Mouse (Mus musculus) hindbrain, embryonic 10.5 days (tissue): ENCODE measurements around the gene Rap1gap. TPM values are rescaled to one million over a fixed set of nuclear protein-coding genes. Genes with fewer than 3 reads are reported as not detected.

Experiments
- DNase-seq: peaks from one replicate; pipeline ENCODE4 v3.0.0-alpha.2; 2017; ENCODE audit warnings: low spot score
- H3K27ac ChIP-seq: fragments of 300-500 bp; sonication (generic); 2 replicates; pipeline ENCODE4 v1.5.1; 2016; ENCODE audit warnings: mild to moderate bottlenecking, moderate library complexity
- H3K27me3 ChIP-seq: fragments of 300-500 bp; sonication (generic); 2 replicates; pipeline ENCODE4 v1.6.1; 2016; ENCODE audit warnings: mild to moderate bottlenecking; ENCODE audit not compliant: poor library complexity, insufficient read depth, severe bottlenecking
- H3K36me3 ChIP-seq: fragments of 300-500 bp; sonication (generic); 2 replicates; pipeline ENCODE4 v1.6.1; 2016; ENCODE audit warnings: mild to moderate bottlenecking, moderate library complexity
- H3K4me1 ChIP-seq: fragments of 300-500 bp; sonication (generic); replicated peaks from 2 replicates; pipeline ENCODE4 v1.6.1; 2016; ENCODE audit warnings: mild to moderate bottlenecking
- H3K4me3 ChIP-seq: fragments of 300-500 bp; sonication (generic); 2 replicates; pipeline ENCODE4 v1.5.1; 2016; ENCODE audit warnings: mild to moderate bottlenecking, moderate library complexity
- H3K9me3 ChIP-seq: fragments of 300-500 bp; sonication (generic); 2 replicates; pipeline ENCODE4 v1.6.1; 2016; ENCODE audit warnings: mild to moderate bottlenecking, moderate library complexity
- WGBS: fragments of 180-500 bp; shearing (Covaris S2); methylation state at CpG from one replicate; pipeline ENCODE4 v1.1.7; 2016; 5-methylcytosine and 5-hydroxymethylcytosine counted together
- polyA plus RNA-seq: library from polyadenylated mRNA; unstranded; fragments of >200 nt; fragmentation: Nextera tagmentation; extraction: Ambion mirVana; gene quantifications from 2 replicates; pipeline ENCODE4 v1.2.1, GENCODE M21; 2016

The Rap1gap gene
- polyA plus RNA-seq, 1 experiment from 2014 or later, result 13.4 TPM

DNA sequence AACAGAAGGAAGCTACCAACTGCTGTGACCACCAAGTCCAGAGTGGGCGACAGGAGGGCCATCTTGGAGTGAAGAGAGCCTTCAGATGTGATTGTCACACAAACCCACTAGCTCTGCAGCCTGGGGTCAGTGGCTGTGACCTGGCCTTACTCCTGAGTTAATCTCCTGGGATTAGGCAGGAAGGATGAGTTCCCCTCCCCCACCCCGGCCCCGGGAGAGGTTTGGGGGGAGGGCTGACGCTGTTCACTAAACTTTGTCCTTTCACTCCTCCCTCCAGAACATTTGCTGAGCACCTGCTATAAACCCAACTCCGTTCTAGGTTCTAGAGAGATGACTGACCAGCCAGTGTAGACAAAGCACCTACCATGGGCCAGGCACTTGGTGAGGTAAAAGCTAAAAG lies 101.8 kb downstream of the Rap1gap start:
- Histone ChIP-seq H3K9me3 (no peaks in the 10 kb centered on the region), H3K4me1 (peaks cover 66% of the 10 kb centered on the region), H3K36me3 (no peaks in the 10 kb centered on the region), H3K27ac (peak overlapping the region; percentile 89), H3K27me3 (no peaks in the 10 kb centered on the region), H3K4me3 (no peak overlapping the region)
- no peak for DNase-seq
- 31% methylated on average over 5 of the region's 5 CpGs for WGBS

DNA sequence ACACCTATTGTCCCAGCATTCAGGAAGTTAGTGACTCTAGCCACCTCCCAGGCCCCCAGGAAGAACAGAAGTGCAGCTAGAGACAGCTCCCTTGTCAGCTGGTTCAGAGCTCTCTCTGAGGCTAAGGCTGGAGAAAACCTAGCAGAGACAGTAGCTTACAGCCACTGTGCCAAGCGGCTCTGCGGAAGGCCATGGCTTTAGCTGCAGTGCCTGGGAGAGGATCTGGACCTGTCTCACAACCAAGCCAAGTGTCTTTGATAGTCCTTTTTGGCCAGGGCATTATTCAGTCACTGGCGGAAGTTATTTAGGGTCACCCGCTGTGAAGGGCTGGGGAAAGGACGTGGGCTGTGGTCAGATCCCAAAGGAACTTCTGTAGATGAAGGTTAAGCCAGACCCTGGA lies 103.9 kb downstream of the Rap1gap start:
- Histone ChIP-seq H3K4me1 (peaks cover 69% of the 10 kb centered on the region), H3K9me3 (no peaks in the 10 kb centered on the region), H3K36me3 (no peaks in the 10 kb centered on the region), H3K27me3 (no peaks in the 10 kb centered on the region), H3K4me3 (no peak overlapping the region), H3K27ac (peak overlapping the region; percentile 31; the same call in 1 of the 2 replicates)
- no peak for DNase-seq
- 72% methylated on average over 5 of the region's 5 CpGs for WGBS

DNA sequence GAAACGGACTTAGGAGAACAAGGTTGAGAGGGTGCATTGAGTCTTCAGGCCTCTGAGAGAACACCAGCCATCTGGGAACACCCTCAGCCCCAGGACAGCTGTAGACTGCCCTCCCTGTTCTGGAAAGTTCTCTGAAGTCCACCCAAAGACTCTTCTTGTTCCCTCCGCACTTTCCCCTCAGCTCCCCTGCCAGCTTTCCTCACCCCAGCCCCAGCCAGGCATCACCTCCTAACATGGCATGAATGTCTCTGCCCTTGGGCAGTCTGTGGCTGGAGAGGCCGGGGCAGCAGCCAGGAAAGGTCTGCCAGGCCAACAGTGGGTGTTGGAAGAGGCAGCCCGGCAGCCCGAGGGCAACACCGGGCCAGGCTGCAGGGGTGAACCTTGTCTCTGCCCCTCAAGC lies 104.3 kb downstream of the Rap1gap start:
- WGBS, result 88% methylated on average over 6 of the region's 6 CpGs
- H3K27me3 ChIP-seq, result no peaks in the 10 kb centered on the region
- peaks cover 72% of the 10 kb centered on the region for H3K4me1 ChIP-seq
- H3K36me3 ChIP-seq, result no peaks in the 10 kb centered on the region
- no peak for DNase-seq
- H3K4me3 ChIP-seq, result no peak overlapping the region
- 0 out of 2 replicates have a peak overlapping the region, but pooled peaks have one; percentile 31 for H3K27ac ChIP-seq
- H3K9me3 ChIP-seq, result no peaks in the 10 kb centered on the region

DNA sequence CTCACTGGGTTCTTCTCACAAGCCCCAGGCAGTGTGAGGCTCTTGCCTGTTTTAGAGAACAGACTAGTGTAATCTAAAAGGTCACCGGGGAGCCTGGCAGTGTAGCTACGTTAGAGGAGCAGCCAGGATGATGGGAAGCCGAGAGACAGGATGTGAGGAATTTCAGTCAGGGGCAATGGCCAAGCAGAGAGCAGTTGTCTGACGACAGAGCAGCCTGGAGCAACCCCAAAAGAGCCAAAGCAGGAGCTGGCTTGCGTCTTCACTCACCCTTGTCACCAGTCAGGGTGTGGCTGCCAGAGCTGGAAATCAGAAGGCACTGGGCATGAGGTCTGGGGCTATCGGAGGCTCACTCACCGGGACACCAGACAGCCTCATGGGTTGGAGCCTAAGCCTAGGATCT lies 105.1 kb downstream of the Rap1gap start:
- peaks cover 72% of the 10 kb centered on the region for H3K4me1 ChIP-seq
- H3K4me3 ChIP-seq, result no peak overlapping the region
- no peak for DNase-seq
- H3K27ac ChIP-seq, result peak overlapping the region; percentile 57
- no peaks in the 10 kb centered on the region for H3K9me3 ChIP-seq
- no peaks in the 10 kb centered on the region for H3K27me3 ChIP-seq
- WGBS, result 62% methylated on average over 7 of the region's 7 CpGs
- H3K36me3 ChIP-seq, result no peaks in the 10 kb centered on the region

DNA sequence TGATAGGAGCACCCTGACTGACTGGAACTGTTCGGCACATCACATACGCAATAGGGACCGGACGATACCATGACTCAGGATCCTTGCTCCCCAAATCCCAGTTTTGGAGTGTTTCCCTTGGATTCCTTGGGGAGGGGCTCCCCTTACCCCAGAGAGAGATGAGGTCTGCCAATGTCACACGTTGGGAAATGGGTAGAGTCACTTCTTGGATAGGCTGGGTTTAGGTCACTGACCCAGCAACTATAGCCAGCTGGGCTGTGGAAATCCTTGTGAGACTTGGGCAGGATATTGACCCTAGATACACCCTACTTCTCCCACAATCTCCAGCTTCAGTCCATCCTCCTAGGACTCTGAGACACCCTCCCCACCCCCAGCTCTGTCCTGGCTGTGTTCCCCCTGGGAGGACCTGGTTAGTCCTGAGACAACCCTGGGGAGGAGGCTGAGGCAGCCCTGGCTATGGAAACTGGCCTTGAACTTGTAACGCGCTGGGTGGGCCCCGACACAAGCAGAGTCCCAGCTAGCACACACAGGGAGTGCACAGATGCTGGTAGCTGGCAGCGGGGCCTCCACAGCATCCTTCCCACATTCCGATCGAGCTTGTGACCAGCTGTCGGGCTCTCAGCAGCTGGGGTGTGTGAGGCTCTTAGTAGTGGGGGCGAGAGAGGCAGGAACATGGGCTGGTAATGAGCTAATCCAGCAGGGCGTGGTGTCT lies 106.5 kb downstream of the Rap1gap start:
- no peaks in the 10 kb centered on the region for H3K27me3 ChIP-seq
- WGBS, result 71% methylated on average over 14 of the region's 14 CpGs
- H3K4me1 ChIP-seq, result peaks cover 57% of the 10 kb centered on the region
- H3K4me3 ChIP-seq, result no peak overlapping the region
- H3K9me3 ChIP-seq, result no peaks in the 10 kb centered on the region
- H3K27ac ChIP-seq, result peak overlapping the region; percentile 62
- H3K36me3 ChIP-seq, result no peaks in the 10 kb centered on the region
- DNase-seq, result no peak

DNA sequence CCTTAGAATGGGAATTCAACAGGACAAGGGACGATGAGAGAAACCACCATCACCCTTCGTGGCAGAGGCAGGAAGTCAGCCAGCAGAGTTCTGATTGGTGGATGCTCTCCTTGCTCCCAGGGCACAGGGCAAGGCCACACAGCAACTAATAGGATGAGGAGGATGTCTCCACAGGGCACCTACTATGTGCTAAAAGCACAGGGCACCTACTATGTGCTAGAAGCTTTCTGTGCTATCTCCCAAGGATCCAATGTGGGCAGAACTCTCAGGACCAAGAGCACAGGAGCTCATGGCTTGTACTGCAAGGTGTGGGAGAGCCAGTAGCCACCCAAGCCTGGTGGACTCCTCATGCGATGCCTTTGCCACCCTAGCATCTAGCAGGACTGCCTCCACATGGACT lies 107.2 kb downstream of the Rap1gap start:
- Histone ChIP-seq H3K4me3 (no peak overlapping the region), H3K27me3 (no peaks in the 10 kb centered on the region), H3K36me3 (no peaks in the 10 kb centered on the region), H3K4me1 (peaks cover 50% of the 10 kb centered on the region), H3K27ac (0 out of 2 replicates have a peak overlapping the region, but pooled peaks have one; percentile 13), H3K9me3 (no peaks in the 10 kb centered on the region)
- DNase-seq, result no peak
- 81% methylated on average over 3 of the region's 3 CpGs for WGBS

- Histone ChIP-seq H3K4me3 (no peak overlapping the region), H3K4me1 (peaks cover 46% of the 10 kb centered on the region), H3K36me3 (no peaks in the 10 kb centered on the region), H3K9me3 (no peaks in the 10 kb centered on the region), H3K27me3 (no peaks in the 10 kb centered on the region), H3K27ac (no peak overlapping the region)
- no peak for DNase-seq
- 85% methylated on average over 16 of the region's 16 CpGs for whole genome bisulfite sequencing
These were observed 108.0 kb downstream of the Rap1gap start for GRCm38 (mm10) chr4:137772438-137773056.

GRCm38 (mm10) chr4:137773369-137773899 lies 108.9 kb downstream of the Rap1gap start:
- Histone ChIP-seq H3K36me3 (no peaks in the 10 kb centered on the region), H3K27ac (0 out of 2 replicates have a peak overlapping the region, but pooled peaks have one; percentile 42), H3K27me3 (no peaks in the 10 kb centered on the region), H3K4me3 (no peak overlapping the region), H3K4me1 (peaks cover 41% of the 10 kb centered on the region), H3K9me3 (no peaks in the 10 kb centered on the region)
- DNase-seq, result no peak
- 11% methylated on average over 2 of the region's 2 CpGs for WGBS

DNA sequence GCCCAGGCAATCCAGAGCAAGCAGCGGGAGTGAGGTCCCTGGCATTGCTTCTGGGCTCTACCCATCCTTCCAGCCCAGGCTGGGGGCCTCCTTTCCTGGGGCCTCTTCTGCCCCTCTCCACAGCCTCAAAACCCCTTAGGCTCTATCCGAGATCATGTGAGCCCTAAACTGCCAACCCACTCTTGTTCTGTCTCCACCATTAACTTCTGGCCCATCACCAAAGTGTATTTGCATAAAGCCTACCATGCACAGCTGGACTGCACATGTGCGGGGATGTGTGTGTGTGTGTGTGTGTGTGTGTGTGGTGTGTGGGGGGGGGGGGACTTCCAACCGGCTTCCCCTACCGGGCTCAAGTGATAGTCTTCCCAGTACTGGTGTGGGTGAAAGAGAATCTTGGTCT lies 109.5 kb downstream of the Rap1gap start:
- Histone ChIP-seq H3K36me3 (no peaks in the 10 kb centered on the region), H3K4me1 (peaks cover 35% of the 10 kb centered on the region), H3K27me3 (no peaks in the 10 kb centered on the region), H3K27ac (0 out of 2 replicates have a peak overlapping the region, but pooled peaks have one; percentile 42), H3K9me3 (no peaks in the 10 kb centered on the region), H3K4me3 (no peak overlapping the region)
- 72% methylated on average over 5 of the region's 5 CpGs for WGBS
- DNase-seq, result no peak

DNA sequence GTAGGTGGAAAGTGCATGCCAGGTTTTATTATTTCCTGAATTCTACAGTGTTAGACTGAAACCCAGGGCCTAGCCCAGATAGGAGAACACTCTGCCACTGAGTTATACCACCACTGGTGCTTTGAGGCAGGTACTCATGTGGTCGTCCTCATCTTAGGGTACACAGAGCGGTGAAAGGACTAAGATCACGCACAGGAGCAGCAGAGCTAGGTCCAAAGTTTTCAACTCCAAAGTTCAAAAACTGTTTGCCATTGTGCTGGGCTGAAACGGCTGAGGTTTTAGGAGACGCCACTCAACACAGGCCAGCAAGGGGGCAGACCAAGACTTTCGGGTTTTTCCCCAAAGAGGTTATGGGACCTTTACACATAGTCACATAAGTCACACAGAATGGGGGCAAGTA lies 110.0 kb downstream of the Rap1gap start:
- H3K27me3 ChIP-seq, result no peaks in the 10 kb centered on the region
- H3K4me1 ChIP-seq, result peaks cover 33% of the 10 kb centered on the region
- no peaks in the 10 kb centered on the region for H3K36me3 ChIP-seq
- no peak overlapping the region for H3K4me3 ChIP-seq
- DNase-seq, result no peak
- no peak overlapping the region for H3K27ac ChIP-seq
- no peaks in the 10 kb centered on the region for H3K9me3 ChIP-seq
- 91% methylated on average over 6 of the region's 6 CpGs for WGBS

- no peak overlapping the region for H3K27ac ChIP-seq
- no peaks in the 10 kb centered on the region for H3K27me3 ChIP-seq
- H3K36me3 ChIP-seq, result no peaks in the 10 kb centered on the region
- peaks cover 26% of the 10 kb centered on the region for H3K4me1 ChIP-seq
- no peak overlapping the region for H3K4me3 ChIP-seq
- H3K9me3 ChIP-seq, result no peaks in the 10 kb centered on the region
- DNase-seq, result no peak
- 89% methylated on average over 4 of the region's 4 CpGs for WGBS
These were observed 113.3 kb downstream of the Rap1gap start for GRCm38 (mm10) chr4:137777866-137778265.

DNA sequence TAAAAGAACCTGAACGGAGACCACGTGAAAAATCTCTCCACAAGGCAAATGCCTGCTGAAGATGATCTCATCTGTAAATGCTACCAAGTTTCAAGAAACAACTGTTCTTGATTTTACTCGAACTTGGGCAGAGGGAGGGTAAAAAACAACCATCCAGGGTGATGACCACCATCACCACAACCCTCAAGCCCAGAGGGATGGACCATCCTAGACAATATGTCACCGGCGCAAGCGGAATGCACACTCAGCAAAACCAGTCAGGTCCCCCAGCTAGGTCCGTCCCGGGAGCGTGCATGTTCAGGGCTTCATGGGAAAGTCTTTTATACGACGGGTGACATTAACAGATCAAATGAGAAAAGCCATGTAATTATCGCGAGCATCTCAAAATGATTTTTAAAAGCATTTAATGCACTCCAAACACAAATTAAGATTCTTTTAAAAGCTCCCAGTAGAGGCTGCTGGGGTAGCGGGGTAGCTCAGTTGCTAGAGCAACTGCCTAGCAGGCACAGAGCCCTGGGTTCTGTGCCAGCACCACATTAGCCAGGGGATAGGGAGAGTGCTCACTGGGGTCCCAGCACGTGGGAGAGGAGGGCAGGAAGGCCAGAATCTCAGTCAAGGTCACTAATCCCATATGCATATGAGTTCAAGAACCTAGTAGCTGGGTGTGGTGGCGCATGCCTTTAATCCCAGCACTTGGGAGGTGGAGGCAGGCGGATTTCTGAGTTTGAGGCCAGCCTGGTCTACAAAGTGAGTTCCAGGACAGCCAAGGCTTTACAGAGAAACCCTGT lies 114.1 kb downstream of the Rap1gap start:
- no peaks in the 10 kb centered on the region for H3K9me3 ChIP-seq
- no peaks in the 10 kb centered on the region for H3K27me3 ChIP-seq
- no peak for DNase-seq
- no peak overlapping the region for H3K27ac ChIP-seq
- no peak overlapping the region for H3K4me3 ChIP-seq
- H3K36me3 ChIP-seq, result no peaks in the 10 kb centered on the region
- 85% methylated on average over 17 of the region's 17 CpGs for WGBS
- H3K4me1 ChIP-seq, result peaks cover 25% of the 10 kb centered on the region
